Mouse (Mus musculus): Measurements from ENCODE around the gene Casz1.

The Casz1 gene

DNA sequence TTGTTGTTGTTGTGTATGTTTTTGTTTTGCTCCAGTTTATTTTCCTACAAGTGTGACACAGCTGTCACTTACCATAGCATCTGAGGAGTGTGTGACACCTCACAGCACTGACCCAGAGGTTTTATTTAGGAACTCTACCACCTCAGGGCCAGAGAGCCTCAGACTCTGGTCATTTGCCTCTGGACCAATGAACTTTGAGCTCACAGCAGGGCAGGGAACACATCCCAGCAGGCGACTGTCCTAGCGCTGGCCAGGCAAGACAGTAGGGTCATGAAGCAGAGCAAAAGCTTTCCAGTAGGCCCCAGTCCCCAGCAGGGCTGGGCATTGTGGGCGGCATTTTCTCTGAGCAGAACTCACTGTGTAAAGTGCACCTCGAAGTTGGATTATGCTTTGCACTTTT, 1.2 kb upstream of the Casz1 start:
- no peak for DNase-seq (ENCODE audit: low spot score)

GRCm38 (mm10) chr4:148803636-148804035, 593 bp upstream of the Casz1 start:
- no peak for DNase-seq (ENCODE audit: low spot score)

DNA sequence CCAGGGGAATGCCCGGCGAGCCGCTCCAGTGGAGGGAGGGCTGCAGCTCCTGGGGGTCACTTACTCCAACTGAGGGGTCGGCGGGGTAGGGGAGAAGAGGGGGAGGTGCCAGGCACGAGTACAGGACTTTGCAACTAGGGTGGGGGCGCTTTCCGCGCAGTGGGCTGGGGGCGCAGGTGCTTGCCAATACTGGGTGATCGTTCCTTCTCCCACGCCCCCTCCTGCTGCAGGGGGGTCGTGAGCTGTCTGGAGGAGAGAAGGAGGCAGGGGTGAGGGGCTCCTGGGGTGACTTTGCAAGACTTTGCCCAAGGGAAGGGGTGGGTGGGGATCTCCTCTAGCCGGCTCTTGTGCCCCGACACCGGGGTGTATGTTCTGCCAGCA, 541 bp downstream of the Casz1 start:
- DNase-seq (ENCODE audit: low spot score): no peak

DNA sequence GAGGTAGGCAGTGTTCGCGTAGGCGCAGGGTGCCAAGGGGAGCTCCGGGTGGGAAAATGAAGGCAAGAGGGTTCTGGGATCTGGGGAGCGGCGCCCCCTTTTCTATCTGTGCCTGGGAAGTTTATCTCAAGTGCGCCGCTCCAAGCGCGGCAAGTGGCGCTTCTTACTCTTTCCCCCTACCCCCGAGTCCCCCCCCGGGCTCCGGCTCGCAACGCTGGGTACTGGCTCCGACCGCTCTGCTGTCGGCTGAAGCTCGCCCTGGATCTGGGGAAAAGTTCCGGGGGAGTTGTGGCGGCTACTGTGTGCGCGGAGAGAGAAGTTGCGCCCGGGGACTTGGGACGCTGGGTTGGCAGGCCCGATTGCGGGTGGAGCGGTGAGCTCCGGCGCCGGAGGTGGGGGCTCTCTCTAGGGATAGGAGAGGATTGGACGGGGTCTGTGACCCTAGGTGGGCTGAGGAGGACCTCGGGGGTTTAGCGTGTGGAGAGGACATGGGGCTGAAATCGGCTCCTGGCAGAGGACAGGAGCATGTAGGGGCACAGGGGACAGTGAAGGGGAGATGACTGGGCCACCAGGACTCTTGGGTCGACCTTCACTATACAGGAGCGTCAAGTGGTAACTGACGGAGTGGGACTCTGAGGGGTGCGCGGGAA, 1.1 kb downstream of the Casz1 start:
- DNase-seq (ENCODE audit: low spot score): no peak

GRCm38 (mm10) chr4:148805811-148806747, 1.9 kb downstream of the Casz1 start:
- no peak for DNase-seq (ENCODE audit: low spot score)

DNA sequence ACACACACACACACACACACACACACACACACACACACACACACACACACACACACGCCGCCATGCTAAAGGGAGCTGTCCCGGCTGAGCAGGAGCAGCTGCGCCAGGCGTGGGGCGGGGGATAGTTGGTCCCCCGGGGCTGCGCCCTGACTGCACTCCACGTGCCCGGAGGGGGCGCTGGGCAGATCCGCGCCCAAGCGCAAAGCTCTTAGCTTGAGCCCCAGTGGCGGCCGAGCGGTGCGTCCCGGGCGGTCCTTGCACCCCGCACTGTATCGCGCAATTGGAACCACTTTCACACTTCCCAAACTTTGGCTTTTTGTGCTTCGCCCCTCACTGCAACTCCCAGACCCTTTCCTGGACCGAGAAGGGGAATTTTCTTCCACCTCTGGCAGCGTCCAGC, 2.6 kb downstream of the Casz1 start:
- no peak for DNase-seq (ENCODE audit: low spot score)

DNA sequence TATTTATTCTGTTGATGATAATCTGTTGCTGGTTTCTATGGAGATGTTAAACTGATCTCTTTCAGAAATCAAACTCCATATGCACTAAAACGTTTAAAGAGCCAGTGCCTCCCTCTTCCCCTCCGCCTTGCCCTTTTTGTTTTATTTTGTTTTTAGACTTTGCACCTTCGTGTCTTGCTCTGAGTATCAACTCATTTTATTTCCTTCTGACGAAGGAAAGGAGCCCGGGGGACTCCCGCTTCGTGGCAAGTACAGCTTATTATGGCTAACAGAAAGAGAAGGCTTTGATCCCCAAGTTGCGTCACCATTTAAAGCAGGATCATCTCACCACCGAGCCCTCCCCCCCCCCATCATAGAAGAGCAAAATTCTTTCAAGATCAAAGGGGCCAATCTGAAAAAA, 3.2 kb downstream of the Casz1 start:
- DNase-seq (ENCODE audit: low spot score): no peak

GRCm38 (mm10) chr4:148808839-148809238, 4.6 kb downstream of the Casz1 start:
- DNase-seq (ENCODE audit: low spot score): no peak

GRCm38 (mm10) chr4:148810706-148811105, 6.5 kb downstream of the Casz1 start:
- DNase-seq (ENCODE audit: low spot score): no peak

- peak; percentile 39 for DNase-seq (ENCODE audit: low spot score)
Observed at GRCm38 (mm10) chr4:148811940-148812339, 7.7 kb downstream of the Casz1 start.

DNA sequence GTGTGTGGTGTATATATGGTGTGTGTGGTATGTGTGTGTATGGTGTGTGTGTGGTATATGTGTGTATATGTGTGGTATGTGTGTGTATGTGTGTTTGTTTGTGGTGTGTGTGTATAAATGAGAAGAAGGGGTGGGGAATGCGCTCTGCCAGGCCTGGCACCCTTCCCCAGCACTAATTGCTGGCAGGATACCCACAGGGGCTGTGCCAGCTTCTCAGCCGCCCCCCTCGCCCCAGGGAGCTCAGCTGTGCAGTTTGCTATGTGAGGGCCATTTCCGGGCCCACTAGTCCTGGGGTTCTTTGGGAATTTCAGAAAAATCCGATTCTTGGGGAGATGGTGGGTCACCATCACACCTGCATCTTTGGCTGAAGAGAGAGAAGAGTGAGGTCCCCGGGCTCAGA, 9.0 kb downstream of the Casz1 start:
- DNase-seq (ENCODE audit: low spot score): no peak

DNA sequence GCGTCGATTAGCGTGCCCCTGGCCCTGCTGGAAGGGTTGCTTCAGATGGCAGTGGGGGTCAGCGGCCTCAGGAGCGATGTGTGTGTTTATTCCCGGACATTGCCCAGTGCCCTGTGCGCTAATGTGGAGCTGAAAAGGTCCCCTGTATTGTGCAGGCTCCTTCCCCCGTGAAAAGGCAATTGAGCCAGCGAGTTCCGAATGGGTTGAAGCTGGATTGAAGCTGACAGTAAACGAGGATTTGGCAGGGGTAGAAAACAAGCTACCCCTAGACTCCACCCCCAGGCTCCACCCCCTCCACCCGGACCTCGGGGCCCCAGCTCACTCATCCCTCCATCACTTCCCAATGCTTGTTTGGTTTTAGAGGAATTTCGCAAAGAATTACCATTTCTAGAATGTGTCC, 12.3 kb downstream of the Casz1 start:
- no peak for DNase-seq (ENCODE audit: low spot score)

GRCm38 (mm10) chr4:148818161-148818560, 13.9 kb downstream of the Casz1 start:
- DNase-seq (ENCODE audit: low spot score): no peak

DNA sequence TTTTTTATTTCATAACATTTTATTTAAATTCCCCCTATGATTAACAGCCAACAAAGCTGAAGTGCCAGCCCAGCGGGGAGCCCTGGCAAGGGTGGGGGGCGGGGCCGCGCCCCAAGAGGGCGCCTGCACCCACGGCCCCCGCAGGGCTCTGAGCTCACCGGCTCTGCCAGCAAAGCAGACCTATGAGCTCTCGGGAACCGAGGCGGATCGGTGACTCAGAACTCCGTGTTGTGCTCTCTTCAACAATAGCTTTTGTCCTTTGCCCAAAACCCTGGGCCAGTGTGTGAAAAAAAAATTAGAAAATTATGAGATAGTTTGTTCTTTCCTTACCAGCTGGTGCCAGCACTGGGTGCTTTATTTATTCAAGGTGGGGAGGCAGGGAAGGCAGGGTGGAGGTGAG, 15.9 kb downstream of the Casz1 start:
- DNase-seq (ENCODE audit: low spot score): no peak

GRCm38 (mm10) chr4:148823281-148823680, 19.1 kb downstream of the Casz1 start:
- DNase-seq (ENCODE audit: low spot score): no peak

DNA sequence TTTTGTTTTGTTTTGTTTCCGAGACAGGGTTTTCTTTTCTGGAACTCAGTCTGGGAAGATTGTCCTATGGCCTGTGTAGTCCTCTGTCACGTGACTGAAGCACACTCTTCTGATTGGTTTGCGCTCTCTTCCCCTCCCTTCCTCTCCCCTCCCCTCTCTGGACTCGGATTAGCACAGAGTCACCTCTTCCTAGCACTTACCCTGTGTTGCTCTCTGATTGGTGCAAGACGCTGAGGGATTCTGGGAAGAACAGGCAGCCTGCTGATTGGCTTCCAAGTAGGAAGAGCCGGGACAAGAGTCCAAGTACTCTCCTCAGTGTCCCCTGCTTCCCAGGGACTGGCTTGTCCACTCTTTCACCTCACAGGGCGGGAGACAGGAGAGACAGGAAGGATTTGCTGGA, 26.1 kb downstream of the Casz1 start:
- DNase-seq (ENCODE audit: low spot score): no peak

DNA sequence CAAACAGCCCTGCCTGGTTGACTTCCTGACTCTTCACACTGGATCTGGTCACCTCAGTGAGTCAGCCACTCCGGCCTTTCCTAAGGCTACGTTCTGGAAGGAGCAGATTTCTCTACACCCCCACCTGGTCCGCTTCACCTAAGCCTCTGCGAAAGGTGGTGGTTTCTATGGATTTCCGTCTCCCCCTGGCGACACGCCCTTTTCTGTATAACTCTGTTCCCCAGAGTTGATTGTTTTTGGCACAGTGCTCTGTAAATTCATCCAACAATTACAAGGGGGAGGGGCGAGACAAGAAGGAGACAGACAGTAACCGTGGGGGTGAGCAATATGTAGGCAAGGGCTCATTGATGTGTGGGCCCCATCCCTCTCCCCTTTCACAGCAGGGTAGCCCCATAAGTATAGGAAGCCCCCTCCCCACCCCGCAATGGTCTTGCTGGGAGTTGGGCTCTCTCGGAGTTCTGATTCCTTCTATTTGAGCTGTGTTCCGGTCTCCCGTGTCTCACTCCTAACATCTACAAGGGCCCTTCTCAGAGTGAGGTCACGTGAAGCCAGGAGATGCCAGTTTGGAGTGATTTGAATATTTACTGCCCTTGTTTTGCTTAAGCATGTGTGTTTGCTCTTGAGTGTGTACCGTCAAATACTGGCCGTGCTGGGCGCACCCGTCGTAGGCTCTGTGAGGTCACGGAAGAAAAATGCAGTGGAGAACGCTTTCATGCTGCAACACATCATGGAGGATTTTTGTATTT, 29.2 kb downstream of the Casz1 start:
- no peak for DNase-seq (ENCODE audit: low spot score)

DNA sequence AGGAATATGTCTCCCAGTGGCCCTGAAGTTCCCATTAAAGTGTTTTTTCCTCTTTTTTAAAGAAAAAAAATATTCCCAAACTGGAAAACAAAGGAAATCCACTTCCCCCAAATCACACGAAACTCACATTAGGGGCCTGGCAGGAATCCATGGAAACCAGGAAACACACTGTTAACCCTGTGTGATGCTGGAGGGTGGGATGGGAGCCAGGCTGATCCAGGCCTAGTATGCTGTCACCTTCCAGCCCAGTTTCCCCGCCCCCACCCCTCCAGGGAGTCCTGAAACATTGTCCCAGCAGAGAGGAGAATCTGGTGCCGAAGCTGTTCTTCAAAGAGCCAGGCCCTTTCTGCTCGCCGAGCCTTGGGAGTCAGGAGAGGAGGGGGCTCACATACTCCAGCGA, 32.2 kb downstream of the Casz1 start:
- no peak for DNase-seq (ENCODE audit: low spot score)

DNA sequence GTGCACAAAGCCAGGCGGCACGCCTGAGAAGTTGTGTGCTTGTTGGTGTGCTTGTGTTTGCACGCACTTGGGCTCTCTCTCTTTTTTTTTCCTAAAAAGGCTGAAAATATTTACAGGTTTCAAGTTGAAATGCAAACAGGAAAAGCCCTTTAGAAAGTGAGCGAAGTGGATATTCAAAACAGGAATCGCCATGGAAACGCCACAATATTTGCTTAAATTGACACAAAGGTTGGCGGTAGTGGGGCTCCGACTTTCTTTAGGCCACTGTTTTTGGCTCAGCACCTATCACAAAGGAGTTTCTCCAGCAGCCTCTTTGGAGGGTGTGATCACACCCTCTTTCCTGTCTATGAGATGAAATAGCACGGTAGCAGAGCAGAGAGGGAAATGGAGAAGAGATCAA, 32.8 kb downstream of the Casz1 start:
- no peak for DNase-seq (ENCODE audit: low spot score)

- no peak for DNase-seq (ENCODE audit: low spot score)
Observed at GRCm38 (mm10) chr4:148837644-148838043, 33.4 kb downstream of the Casz1 start.

GRCm38 (mm10) chr4:148842302-148842701, 38.1 kb downstream of the Casz1 start:
- DNase-seq (ENCODE audit: low spot score): no peak

GRCm38 (mm10) chr4:148844921-148845320, 40.7 kb downstream of the Casz1 start:
- DNase-seq (ENCODE audit: low spot score): no peak

- DNase-seq (ENCODE audit: low spot score): peak; percentile 47
Observed at GRCm38 (mm10) chr4:148846203-148846602, 42.0 kb downstream of the Casz1 start.
